Mouse (Mus musculus): ENCODE results near the gene Ift81. TPM values are rescaled to one million over a fixed set of nuclear protein-coding genes. Genes with fewer than 3 reads are reported as not detected.

The Ift81 gene
- total RNA-seq, 1 experiment, result 7.4 TPM

GRCm38 (mm10) chr5:122622526-122622925 is 8.2 kb upstream of the Ift81 start:
- TF ChIP-seq CHD2 (IDR thresholded peaks at IDR 0.05; ENCODE audit: low read depth, low read length) (no peak), HCFC1 (IDR thresholded peaks at IDR 0.05; ENCODE audit: borderline replicate concordance, insufficient read depth, low read length) (no peak), ZNF384 (IDR thresholded peaks at IDR 0.05; ENCODE audit: low read depth, low read length) (no peak), ZC3H11A (IDR thresholded peaks at IDR 0.05; ENCODE audit: borderline replicate concordance, low read depth, low read length) (no peak), MAFK (IDR thresholded peaks at IDR 0.05; ENCODE audit: insufficient read depth, low read depth, low read length) (no peak)
- in situ Hi-C loops (cut with MboI; ENCODE audit: low sequenced_read_pairs in 2 of 2, unreplicated experiment in 2 of 2), result no loop called here
- H3K4me1 ChIP-seq (ENCODE audit: control insufficient read depth in 2 of 2, insufficient read depth in 2 of 2, low read length in 2 of 2, poor library complexity in 1 of 2), result peaks cover 0 to 11% of the 10 kb centered on the region in 2 experiments; a peak in 2 of 4 replicates

GRCm38 (mm10) chr5:122621376-122621886 is 7.1 kb upstream of the Ift81 start:
- in situ Hi-C loops (cut with MboI; ENCODE audit: low sequenced_read_pairs in 2 of 2, unreplicated experiment in 2 of 2), result no loop called here
- Histone ChIP-seq H3K27ac (ENCODE audit: insufficient read depth, low read depth, low read length, poor library complexity, severe bottlenecking) (no peak overlapping the region), H3K4me3 (ENCODE audit: insufficient read depth in 1 of 2, low read depth in 1 of 2, low read length in 2 of 2, poor library complexity in 1 of 2, severe bottlenecking in 1 of 2) (no peak overlapping the region), H3K9ac (ENCODE audit: insufficient read depth, low read depth, low read length, poor library complexity, severe bottlenecking) (no peak overlapping the region), H3K4me1 (ENCODE audit: control insufficient read depth in 2 of 2, insufficient read depth in 2 of 2, low read length in 2 of 2, poor library complexity in 1 of 2) (peaks cover 0 to 11% of the 10 kb centered on the region in 2 experiments; a peak in 2 of 4 replicates), H3K36me3 (ENCODE audit: control insufficient read depth, insufficient read depth, low read length, poor library complexity, severe bottlenecking) (no peaks in the 10 kb centered on the region), H3K9me3 (ENCODE audit: control insufficient read depth, insufficient read depth, low read depth, low read length) (no peaks in the 10 kb centered on the region)
- no peak for DNase-seq (ENCODE audit: low read depth, low spot score)
- TF ChIP-seq HCFC1 (IDR thresholded peaks at IDR 0.05; ENCODE audit: borderline replicate concordance, insufficient read depth, low read length) (no peak), ZNF384 (IDR thresholded peaks at IDR 0.05; ENCODE audit: low read depth, low read length) (peak; percentile 19; the same call in 1 of the 2 replicates)

More at GRCm38 (mm10) chr5:122622526-122622925, 8.2 kb upstream of the Ift81 start:
- DNase-seq (ENCODE audit: low read depth, low spot score), result no peak
- Histone ChIP-seq H3K36me3 (ENCODE audit: control insufficient read depth, insufficient read depth, low read length, poor library complexity, severe bottlenecking) (no peaks in the 10 kb centered on the region), H3K27ac (ENCODE audit: insufficient read depth, low read depth, low read length, poor library complexity, severe bottlenecking) (no peak overlapping the region), H3K9me3 (ENCODE audit: control insufficient read depth, insufficient read depth, low read depth, low read length) (no peaks in the 10 kb centered on the region), H3K4me3 (ENCODE audit: insufficient read depth in 1 of 2, low read depth in 1 of 2, low read length in 2 of 2, poor library complexity in 1 of 2, severe bottlenecking in 1 of 2) (no peak overlapping the region), H3K9ac (ENCODE audit: insufficient read depth, low read depth, low read length, poor library complexity, severe bottlenecking) (no peak overlapping the region)

- TF ChIP-seq MAFK (IDR thresholded peaks at IDR 0.05; ENCODE audit: insufficient read depth, low read depth, low read length) (no peak), ZC3H11A (IDR thresholded peaks at IDR 0.05; ENCODE audit: borderline replicate concordance, low read depth, low read length) (no peak), ZNF384 (IDR thresholded peaks at IDR 0.05; ENCODE audit: low read depth, low read length) (no peak), CHD2 (IDR thresholded peaks at IDR 0.05; ENCODE audit: low read depth, low read length) (no peak), HCFC1 (IDR thresholded peaks at IDR 0.05; ENCODE audit: borderline replicate concordance, insufficient read depth, low read length) (no peak)
- no peak overlapping the region for H3K9ac ChIP-seq (ENCODE audit: insufficient read depth, low read depth, low read length, poor library complexity, severe bottlenecking)
- no peak overlapping the region for H3K4me3 ChIP-seq (ENCODE audit: insufficient read depth in 1 of 2, low read depth in 1 of 2, low read length in 2 of 2, poor library complexity in 1 of 2, severe bottlenecking in 1 of 2)
- H3K36me3 ChIP-seq (ENCODE audit: control insufficient read depth, insufficient read depth, low read length, poor library complexity, severe bottlenecking), result no peaks in the 10 kb centered on the region
- H3K27ac ChIP-seq (ENCODE audit: insufficient read depth, low read depth, low read length, poor library complexity, severe bottlenecking), result no peak overlapping the region
- H3K4me1 ChIP-seq (ENCODE audit: control insufficient read depth in 2 of 2, insufficient read depth in 2 of 2, low read length in 2 of 2, poor library complexity in 1 of 2), result peaks cover 0 to 6% of the 10 kb centered on the region in 2 experiments; a peak in 2 of 4 replicates
- no peaks in the 10 kb centered on the region for H3K9me3 ChIP-seq (ENCODE audit: control insufficient read depth, insufficient read depth, low read depth, low read length)
- in situ Hi-C loops (cut with MboI; ENCODE audit: low sequenced_read_pairs in 2 of 2, unreplicated experiment in 2 of 2), result no loop called here
- no peak for DNase-seq (ENCODE audit: low read depth, low spot score)
Observed at GRCm38 (mm10) chr5:122619686-122620296, 5.5 kb upstream of the Ift81 start.

GRCm38 (mm10) chr5:122617718-122618117 is 3.4 kb upstream of the Ift81 start:
- in situ Hi-C loops (cut with MboI; ENCODE audit: low sequenced_read_pairs in 2 of 2, unreplicated experiment in 2 of 2), result no loop called here
- no peak for DNase-seq (ENCODE audit: low read depth, low spot score)
- H3K36me3 ChIP-seq (ENCODE audit: control insufficient read depth, insufficient read depth, low read length, poor library complexity, severe bottlenecking), result no peaks in the 10 kb centered on the region
- no peak overlapping the region for H3K9ac ChIP-seq (ENCODE audit: insufficient read depth, low read depth, low read length, poor library complexity, severe bottlenecking)
- H3K27ac ChIP-seq (ENCODE audit: insufficient read depth, low read depth, low read length, poor library complexity, severe bottlenecking), result no peak overlapping the region
- no peaks in the 10 kb centered on the region for H3K9me3 ChIP-seq (ENCODE audit: control insufficient read depth, insufficient read depth, low read depth, low read length)
- no peak overlapping the region for H3K4me3 ChIP-seq (ENCODE audit: insufficient read depth in 1 of 2, low read depth in 1 of 2, low read length in 2 of 2, poor library complexity in 1 of 2, severe bottlenecking in 1 of 2)
- peaks cover 0 to 3% of the 10 kb centered on the region in 2 experiments; a peak in 2 of 4 replicates for H3K4me1 ChIP-seq (ENCODE audit: control insufficient read depth in 2 of 2, insufficient read depth in 2 of 2, low read length in 2 of 2, poor library complexity in 1 of 2)
- TF ChIP-seq ZC3H11A (IDR thresholded peaks at IDR 0.05; ENCODE audit: borderline replicate concordance, low read depth, low read length), result no peak
- no peak for TF ChIP-seq CHD2 (IDR thresholded peaks at IDR 0.05; ENCODE audit: low read depth, low read length)
- no peak for TF ChIP-seq MAFK (IDR thresholded peaks at IDR 0.05; ENCODE audit: insufficient read depth, low read depth, low read length)
- no peak for TF ChIP-seq ZNF384 (IDR thresholded peaks at IDR 0.05; ENCODE audit: low read depth, low read length)
- TF ChIP-seq HCFC1 (IDR thresholded peaks at IDR 0.05; ENCODE audit: borderline replicate concordance, insufficient read depth, low read length), result no peak
